Mouse (Mus musculus): ENCODE results near the gene Tox2. TPM values are rescaled to one million over a fixed set of nuclear protein-coding genes. Genes with fewer than 3 reads are reported as not detected.

Gene Tox2
- polyA plus RNA-seq, 1 experiment from 2014 or later: 35.5 TPM

- Histone ChIP-seq H3K36me3 (ENCODE audit: control insufficient read depth, insufficient read depth, low read length) (no peaks in the 10 kb centered on the region), H3K9ac (ENCODE audit: low read length) (no peak overlapping the region), H3K27ac (ENCODE audit: low read depth, low read length) (no peak overlapping the region), H3K9me3 (ENCODE audit: control insufficient read depth, low read length) (no peaks in the 10 kb centered on the region), H3K4me1 (replicated peaks; ENCODE audit: control insufficient read depth, insufficient read depth, low read length) (no peaks in the 10 kb centered on the region; the same call in 1 of the 2 replicates), H3K4me3 (ENCODE audit: low read depth, low read length) (no peak overlapping the region), H3K4me2 (ENCODE audit: low read depth, low read length, severe bottlenecking) (no peak overlapping the region), H3K27me3 (ENCODE audit: control insufficient read depth, insufficient read depth, low read length) (no peaks in the 10 kb centered on the region)
- ATAC-seq (replicated peaks; ENCODE audit: low FRiP score): no peak
- no peak for DNase-seq (ENCODE audit: low spot score)
- WGBS: 83% methylated on average over 6 of the region's 6 CpGs
Observed at GRCm38 (mm10) chr2:163254228-163254627, 51.3 kb downstream of the Tox2 start.

GRCm38 (mm10) chr2:163256765-163257164 is 53.8 kb downstream of the Tox2 start:
- H3K27me3 ChIP-seq (ENCODE audit: control insufficient read depth, insufficient read depth, low read length): no peaks in the 10 kb centered on the region
- H3K4me2 ChIP-seq (ENCODE audit: low read depth, low read length, severe bottlenecking): no peak overlapping the region
- ATAC-seq (replicated peaks; ENCODE audit: low FRiP score) (no peak), DNase-seq (ENCODE audit: low spot score) (no peak)
- 85% methylated on average over 1 of the region's 1 CpGs for WGBS
- no peaks in the 10 kb centered on the region for H3K9me3 ChIP-seq (ENCODE audit: control insufficient read depth, low read length)
- H3K4me1 ChIP-seq (replicated peaks; ENCODE audit: control insufficient read depth, insufficient read depth, low read length): no peaks in the 10 kb centered on the region; the same call in 1 of the 2 replicates
- H3K36me3 ChIP-seq (ENCODE audit: control insufficient read depth, insufficient read depth, low read length): no peaks in the 10 kb centered on the region
- H3K9ac ChIP-seq (ENCODE audit: low read length): no peak overlapping the region
- no peak overlapping the region for H3K4me3 ChIP-seq (ENCODE audit: low read depth, low read length)
- no peak overlapping the region for H3K27ac ChIP-seq (ENCODE audit: low read depth, low read length)

DNA sequence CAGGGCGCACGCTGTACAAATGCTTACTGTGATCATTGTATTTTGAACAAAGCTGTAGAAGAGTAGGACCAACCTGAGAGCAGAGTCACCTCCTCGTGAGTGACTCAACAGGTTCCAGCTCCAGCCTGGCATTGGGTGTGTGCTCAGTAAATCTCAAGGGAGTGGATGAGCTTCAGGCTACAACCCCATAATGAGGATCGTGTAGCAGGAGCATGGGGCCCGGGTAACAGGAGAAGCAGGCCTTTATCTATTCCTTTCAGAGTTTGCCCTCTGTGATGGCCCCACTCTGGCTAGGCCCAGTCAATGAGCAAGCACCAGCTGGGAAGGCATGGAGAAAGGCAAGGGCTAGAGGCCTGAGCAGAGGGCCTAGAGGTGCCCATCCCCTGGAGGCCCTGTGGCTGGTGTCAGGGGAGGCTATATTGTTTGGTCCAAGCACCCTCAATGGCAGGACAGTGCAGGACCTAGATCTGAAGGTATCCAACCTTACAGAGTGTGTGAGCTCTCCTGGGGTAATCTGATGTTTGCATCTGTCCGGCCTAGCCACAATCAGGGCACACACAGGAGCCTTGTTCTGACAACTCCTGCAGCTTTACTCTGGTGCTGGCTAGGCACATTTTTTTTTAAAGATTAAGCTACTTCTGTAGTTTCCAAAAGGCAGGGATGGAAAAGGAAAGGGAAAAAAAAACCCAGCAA is 58.6 kb downstream of the Tox2 start:
- no peak overlapping the region for H3K27ac ChIP-seq (ENCODE audit: low read depth, low read length)
- no peak overlapping the region for H3K4me3 ChIP-seq (ENCODE audit: low read depth, low read length)
- no peaks in the 10 kb centered on the region for H3K36me3 ChIP-seq (ENCODE audit: control insufficient read depth, insufficient read depth, low read length)
- ATAC-seq (replicated peaks; ENCODE audit: low FRiP score): no peak
- H3K4me2 ChIP-seq (ENCODE audit: low read depth, low read length, severe bottlenecking): no peak overlapping the region
- H3K9me3 ChIP-seq (ENCODE audit: control insufficient read depth, low read length): no peaks in the 10 kb centered on the region
- no peaks in the 10 kb centered on the region for H3K27me3 ChIP-seq (ENCODE audit: control insufficient read depth, insufficient read depth, low read length)
- no peak overlapping the region for H3K9ac ChIP-seq (ENCODE audit: low read length)
- no peaks in the 10 kb centered on the region for H3K4me1 ChIP-seq (replicated peaks; ENCODE audit: control insufficient read depth, insufficient read depth, low read length)
- no peak for DNase-seq (ENCODE audit: low spot score)
- 63% methylated on average over 6 of the region's 6 CpGs for WGBS

DNA sequence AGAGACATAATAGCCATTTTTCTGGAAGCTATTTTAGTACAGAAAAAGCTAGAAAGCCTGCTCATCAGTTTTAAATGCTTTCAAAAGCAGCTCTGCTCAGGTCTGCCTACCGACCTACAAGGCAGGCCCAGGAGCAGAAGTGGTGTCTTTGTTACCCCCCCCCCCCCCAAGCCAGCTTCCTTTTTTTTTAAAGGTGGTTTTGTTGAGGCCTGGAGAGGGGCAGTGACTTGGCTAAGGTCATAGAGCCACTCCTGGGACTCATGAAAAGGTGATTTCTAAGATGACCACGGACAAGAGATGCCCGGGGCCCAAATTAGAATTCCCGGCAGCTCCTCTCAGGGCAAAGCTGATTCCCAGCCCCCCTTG is 59.1 kb downstream of the Tox2 start:
- H3K4me3 ChIP-seq (ENCODE audit: low read depth, low read length): no peak overlapping the region
- WGBS: 82% methylated on average over 4 of the region's 4 CpGs
- H3K27me3 ChIP-seq (ENCODE audit: control insufficient read depth, insufficient read depth, low read length): no peaks in the 10 kb centered on the region
- no peak overlapping the region for H3K4me2 ChIP-seq (ENCODE audit: low read depth, low read length, severe bottlenecking)
- no peaks in the 10 kb centered on the region for H3K9me3 ChIP-seq (ENCODE audit: control insufficient read depth, low read length)
- no peaks in the 10 kb centered on the region for H3K4me1 ChIP-seq (replicated peaks; ENCODE audit: control insufficient read depth, insufficient read depth, low read length)
- ATAC-seq (replicated peaks; ENCODE audit: low FRiP score): no peak
- no peaks in the 10 kb centered on the region for H3K36me3 ChIP-seq (ENCODE audit: control insufficient read depth, insufficient read depth, low read length)
- H3K27ac ChIP-seq (ENCODE audit: low read depth, low read length): no peak overlapping the region
- H3K9ac ChIP-seq (ENCODE audit: low read length): no peak overlapping the region
- no peak for DNase-seq (ENCODE audit: low spot score)

- Histone ChIP-seq H3K36me3 (ENCODE audit: control insufficient read depth, insufficient read depth, low read length) (no peaks in the 10 kb centered on the region; the same call in 1 of the 2 replicates), H3K9ac (ENCODE audit: low read length) (no peak overlapping the region), H3K4me2 (ENCODE audit: low read depth, low read length, severe bottlenecking) (no peak overlapping the region), H3K27me3 (ENCODE audit: control insufficient read depth, insufficient read depth, low read length) (no peaks in the 10 kb centered on the region), H3K27ac (ENCODE audit: low read depth, low read length) (no peak overlapping the region), H3K4me3 (ENCODE audit: low read depth, low read length) (no peak overlapping the region), H3K9me3 (ENCODE audit: control insufficient read depth, low read length) (no peaks in the 10 kb centered on the region), H3K4me1 (replicated peaks; ENCODE audit: control insufficient read depth, insufficient read depth, low read length) (no peaks in the 10 kb centered on the region)
- ATAC-seq (replicated peaks; ENCODE audit: low FRiP score): no peak
- no peak for DNase-seq (ENCODE audit: low spot score)
Observed at GRCm38 (mm10) chr2:163267097-163267496, 64.2 kb downstream of the Tox2 start.

DNA sequence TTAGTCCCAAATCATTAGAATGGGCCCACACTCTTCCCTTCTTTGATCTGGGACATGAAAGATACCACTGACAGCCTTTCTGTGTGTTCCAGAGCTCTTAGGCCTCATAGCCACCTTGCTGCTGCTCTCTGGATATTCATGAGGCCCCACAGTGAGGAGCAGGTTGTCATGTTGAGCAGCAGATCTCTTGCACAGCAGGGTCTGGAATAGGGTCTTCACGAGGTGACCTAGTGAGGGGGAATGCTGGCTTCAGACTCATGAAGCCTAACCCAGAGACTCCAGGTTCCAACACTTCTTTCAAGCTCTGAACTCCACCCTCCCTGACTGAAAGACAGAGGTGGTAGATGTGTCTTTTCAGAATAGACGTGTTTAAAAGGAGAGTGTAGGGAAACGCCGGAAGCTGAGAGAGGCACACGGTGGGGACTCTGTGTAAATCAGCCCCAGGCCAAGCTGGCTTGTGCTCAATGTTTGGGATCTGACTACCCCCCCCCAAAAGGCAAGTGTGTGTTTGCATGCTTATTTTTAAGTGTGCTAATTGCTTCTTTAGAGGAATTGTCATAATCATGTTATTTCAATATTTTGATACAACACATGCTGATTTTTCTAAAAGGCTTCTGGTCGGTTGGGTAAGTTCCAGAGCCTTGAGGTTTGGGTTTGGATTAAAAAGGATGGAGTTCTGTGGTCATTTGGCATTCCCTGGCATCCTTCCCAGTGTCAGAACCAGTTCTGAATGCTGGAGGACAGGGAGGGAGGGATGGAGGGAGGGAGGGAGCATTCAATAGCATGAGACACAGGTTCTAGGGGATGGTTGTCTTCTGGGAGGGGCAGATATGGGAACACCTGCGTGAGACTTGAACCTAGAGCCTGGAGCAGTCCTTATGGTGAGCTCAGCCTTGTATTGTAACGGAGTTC is 68.9 kb downstream of the Tox2 start:
- 72% methylated on average over 8 of the region's 8 CpGs for WGBS
- no peaks in the 10 kb centered on the region for H3K4me1 ChIP-seq (replicated peaks; ENCODE audit: control insufficient read depth, insufficient read depth, low read length)
- H3K9me3 ChIP-seq (ENCODE audit: control insufficient read depth, low read length): no peaks in the 10 kb centered on the region
- H3K9ac ChIP-seq (ENCODE audit: low read length): no peak overlapping the region
- H3K27me3 ChIP-seq (ENCODE audit: control insufficient read depth, insufficient read depth, low read length): no peaks in the 10 kb centered on the region
- DNase-seq (ENCODE audit: low spot score) (no peak), ATAC-seq (replicated peaks; ENCODE audit: low FRiP score) (no peak)
- no peak overlapping the region for H3K27ac ChIP-seq (ENCODE audit: low read depth, low read length)
- no peak overlapping the region for H3K4me3 ChIP-seq (ENCODE audit: low read depth, low read length)
- no peak overlapping the region for H3K4me2 ChIP-seq (ENCODE audit: low read depth, low read length, severe bottlenecking)
- H3K36me3 ChIP-seq (ENCODE audit: control insufficient read depth, insufficient read depth, low read length): no peaks in the 10 kb centered on the region; the same call in 1 of the 2 replicates

GRCm38 (mm10) chr2:163273815-163274214 is 70.9 kb downstream of the Tox2 start:
- no peaks in the 10 kb centered on the region for H3K36me3 ChIP-seq (ENCODE audit: control insufficient read depth, insufficient read depth, low read length)
- DNase-seq (ENCODE audit: low spot score): no peak
- 79% methylated on average over 8 of the region's 8 CpGs for WGBS

GRCm38 (mm10) chr2:163275986-163276385 is 73.1 kb downstream of the Tox2 start:
- Histone ChIP-seq H3K9me3 (ENCODE audit: control insufficient read depth, low read length) (no peaks in the 10 kb centered on the region), H3K9ac (ENCODE audit: low read length) (no peak overlapping the region), H3K4me2 (ENCODE audit: low read depth, low read length, severe bottlenecking) (no peak overlapping the region), H3K27me3 (ENCODE audit: control insufficient read depth, insufficient read depth, low read length) (no peaks in the 10 kb centered on the region), H3K4me3 (ENCODE audit: low read depth, low read length) (no peak overlapping the region), H3K27ac (ENCODE audit: low read depth, low read length) (no peak overlapping the region), H3K36me3 (ENCODE audit: control insufficient read depth, insufficient read depth, low read length) (no peaks in the 10 kb centered on the region), H3K4me1 (replicated peaks; ENCODE audit: control insufficient read depth, insufficient read depth, low read length) (no peaks in the 10 kb centered on the region)
- no peak for DNase-seq (ENCODE audit: low spot score)
- 92% methylated on average over 14 of the region's 14 CpGs for WGBS
- no peak for ATAC-seq (replicated peaks; ENCODE audit: low FRiP score)

More at GRCm38 (mm10) chr2:163273815-163274214, 70.9 kb downstream of the Tox2 start:
- no peak for ATAC-seq (replicated peaks; ENCODE audit: low FRiP score)
- no peaks in the 10 kb centered on the region for H3K27me3 ChIP-seq (ENCODE audit: control insufficient read depth, insufficient read depth, low read length)
- H3K4me3 ChIP-seq (ENCODE audit: low read depth, low read length): no peak overlapping the region
- no peaks in the 10 kb centered on the region for H3K4me1 ChIP-seq (replicated peaks; ENCODE audit: control insufficient read depth, insufficient read depth, low read length)
- H3K27ac ChIP-seq (ENCODE audit: low read depth, low read length): no peak overlapping the region
- no peak overlapping the region for H3K4me2 ChIP-seq (ENCODE audit: low read depth, low read length, severe bottlenecking)
- no peak overlapping the region for H3K9ac ChIP-seq (ENCODE audit: low read length)
- H3K9me3 ChIP-seq (ENCODE audit: control insufficient read depth, low read length): no peaks in the 10 kb centered on the region
